Mouse (Mus musculus): ENCODE data around the gene Tmprss9.

- no peak for TF ChIP-seq FLI1 (IDR thresholded peaks at IDR 0.05; ENCODE audit: low read length)
- TF ChIP-seq GATA1 (IDR thresholded peaks at IDR 0.05; ENCODE audit: borderline replicate concordance, low read length), result no peak
Observed at GRCm38 (mm10) chr10:80897861-80898510, 26.3 kb downstream of the Tmprss9 start.

Measured in megakaryocyte, embryonic 14.5 days (primary cell).